Mouse (Mus musculus): ENCODE results near the gene Ctnnbip1. TPM values are rescaled to one million over a fixed set of nuclear protein-coding genes. Genes with fewer than 3 reads are reported as not detected.

The Ctnnbip1 gene
- total and polyA plus RNA-seq, 3 experiments: 25.0 to 27.3 (median 25.5) TPM

DNA sequence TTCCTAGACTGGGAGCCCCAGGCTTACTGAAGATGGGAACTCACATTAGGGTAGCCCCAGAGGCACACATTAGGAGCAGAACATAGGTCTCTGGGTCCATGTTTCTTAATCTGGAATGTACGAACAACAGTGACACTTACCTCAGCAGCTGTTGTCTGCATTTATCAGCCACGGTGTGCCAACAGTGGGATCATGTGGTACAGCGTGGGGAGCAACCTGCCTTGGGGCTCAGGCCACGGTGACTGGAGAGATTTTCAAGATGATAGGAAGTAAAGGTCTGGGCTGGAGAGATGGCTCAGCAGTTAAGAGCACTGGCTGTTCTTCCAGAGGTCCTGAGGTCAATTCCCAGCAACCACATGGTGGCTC is 52.4 kb downstream of the Ctnnbip1 start:
- intact Hi-C loops (cut with DNase I): no loop called here
- Histone ChIP-seq H3K27me3 (ENCODE audit: control insufficient read depth, insufficient read depth, low read length) (no peaks in the 10 kb centered on the region), H3K27ac (peak overlapping the region; percentile 90), H3K9ac (ENCODE audit: low read depth, low read length) (no peak overlapping the region), H3K4me1 (ENCODE audit: control insufficient read depth, insufficient read depth, low read length) (peaks cover 21% of the 10 kb centered on the region), H3K4me3 (no peak overlapping the region), H3K79me2 (replicated peaks; ENCODE audit: control insufficient read depth, insufficient read depth, low read length) (no peaks in the 10 kb centered on the region; the same call in 1 of the 2 replicates), H3K36me3 (ENCODE audit: control insufficient read depth, insufficient read depth, low read length) (no peaks in the 10 kb centered on the region)
- 56% methylated on average over 4 of the region's 4 CpGs for WGBS
- TF ChIP-seq POLR2A (IDR thresholded peaks at IDR 0.05; ENCODE audit: insufficient read depth, low read depth, low read length) (no peak), EP300 (IDR thresholded peaks at IDR 0.05; ENCODE audit: insufficient read depth, low read depth, low read length) (no peak), CTCF (IDR thresholded peaks at IDR 0.05) (no peak)
- DNase-seq: no peak

DNA sequence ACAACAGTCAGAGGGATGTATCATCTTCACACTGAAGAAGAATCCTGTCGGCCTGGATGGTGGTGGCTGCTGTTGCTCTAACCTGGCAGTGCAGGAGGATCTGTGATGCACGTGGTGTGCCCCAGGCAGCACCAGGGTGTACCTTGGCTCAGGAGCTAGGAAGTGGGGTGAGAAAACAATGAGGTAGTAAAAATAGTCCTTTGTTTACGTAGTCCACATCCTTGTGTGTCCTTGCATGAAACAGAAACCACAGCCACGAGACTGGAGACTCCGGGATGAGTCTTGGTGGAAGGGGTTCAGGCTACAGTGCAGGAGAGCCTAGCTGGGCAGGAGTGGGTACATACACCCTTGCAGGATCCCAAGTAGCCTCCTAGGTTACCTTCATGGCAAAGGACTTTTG is 53.2 kb downstream of the Ctnnbip1 start:
- Histone ChIP-seq H3K9ac (ENCODE audit: low read depth, low read length) (no peak overlapping the region), H3K27ac (peak overlapping the region; percentile 90), H3K4me1 (ENCODE audit: control insufficient read depth, insufficient read depth, low read length) (peaks cover 21% of the 10 kb centered on the region), H3K4me3 (peak overlapping the region; percentile 11; the same call in 1 of the 2 replicates), H3K79me2 (replicated peaks; ENCODE audit: control insufficient read depth, insufficient read depth, low read length) (no peaks in the 10 kb centered on the region), H3K36me3 (ENCODE audit: control insufficient read depth, insufficient read depth, low read length) (no peaks in the 10 kb centered on the region), H3K27me3 (ENCODE audit: control insufficient read depth, insufficient read depth, low read length) (no peaks in the 10 kb centered on the region)
- TF ChIP-seq CTCF (IDR thresholded peaks at IDR 0.05): no peak
- TF ChIP-seq EP300 (IDR thresholded peaks at IDR 0.05; ENCODE audit: insufficient read depth, low read depth, low read length): peak; percentile 54; the same call in 1 of the 2 replicates
- 42% methylated on average over 5 of the region's 5 CpGs for WGBS
- intact Hi-C loops (cut with DNase I): no loop called here
- DNase-seq: peak; percentile 43 to 51

DNA sequence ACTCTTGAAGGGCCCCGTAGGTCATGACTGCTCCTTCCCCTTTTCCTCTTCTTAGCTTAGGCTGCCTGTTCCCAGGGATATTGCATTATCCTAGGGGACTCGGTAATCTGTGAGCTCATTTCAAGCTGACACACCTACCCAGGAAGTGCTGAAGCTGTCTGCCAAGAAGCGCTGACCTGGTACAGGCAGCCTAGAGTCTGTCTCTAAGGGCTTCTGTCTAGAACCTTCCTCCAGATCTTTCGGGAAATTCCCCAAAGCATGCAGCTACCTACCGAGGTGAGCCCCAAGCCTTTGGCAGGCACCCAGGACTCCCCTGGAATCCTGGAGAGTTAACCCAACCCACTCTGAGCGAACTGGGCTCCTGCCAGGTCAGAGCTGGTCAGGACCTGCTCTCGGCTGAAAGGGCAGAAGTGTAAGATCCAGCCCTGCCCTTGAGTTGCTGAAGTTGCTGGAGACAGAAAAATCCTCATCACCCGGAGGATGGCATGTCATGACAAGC is 53.7 kb downstream of the Ctnnbip1 start:
- Histone ChIP-seq H3K36me3 (ENCODE audit: control insufficient read depth, insufficient read depth, low read length) (no peaks in the 10 kb centered on the region), H3K4me1 (ENCODE audit: control insufficient read depth, insufficient read depth, low read length) (peaks cover 21% of the 10 kb centered on the region), H3K79me2 (replicated peaks; ENCODE audit: control insufficient read depth, insufficient read depth, low read length) (no peaks in the 10 kb centered on the region), H3K4me3 (peak overlapping the region; percentile 11; the same call in 1 of the 2 replicates), H3K9ac (ENCODE audit: low read depth, low read length) (peak overlapping the region; percentile 59), H3K27ac (peak overlapping the region; percentile 90), H3K27me3 (ENCODE audit: control insufficient read depth, insufficient read depth, low read length) (no peaks in the 10 kb centered on the region)
- WGBS: 32% methylated on average over 8 of the region's 8 CpGs
- intact Hi-C loops (cut with DNase I): no loop called here
- DNase-seq: peak; percentile 65 to 70
- TF ChIP-seq CTCF (IDR thresholded peaks at IDR 0.05) (no peak), EP300 (IDR thresholded peaks at IDR 0.05; ENCODE audit: insufficient read depth, low read depth, low read length) (0 out of 2 replicates have a peak, but pooled peaks have one; percentile 13), POLR2A (IDR thresholded peaks at IDR 0.05; ENCODE audit: insufficient read depth, low read depth, low read length) (no peak)

DNA sequence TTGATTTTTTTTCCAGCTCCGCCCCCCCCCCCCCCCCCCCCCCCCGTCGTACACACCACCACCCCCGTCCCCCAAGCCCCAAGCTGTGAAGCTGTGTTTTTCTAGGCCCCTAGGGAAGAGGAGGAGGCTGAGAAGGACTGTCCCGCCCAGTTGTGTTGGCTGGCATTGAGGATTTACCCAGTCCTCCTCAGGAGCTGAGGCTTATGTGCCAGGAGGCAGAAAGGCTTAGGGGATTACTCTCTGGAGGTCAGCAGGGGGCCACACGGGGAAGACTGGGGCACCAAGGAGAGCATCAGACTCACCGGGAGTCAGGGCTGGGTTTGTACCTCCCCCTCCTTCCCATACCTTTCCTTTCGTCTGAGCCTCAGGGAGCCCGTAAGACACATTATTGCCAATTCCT is 54.4 kb downstream of the Ctnnbip1 start:
- no peak for DNase-seq
- Histone ChIP-seq H3K79me2 (replicated peaks; ENCODE audit: control insufficient read depth, insufficient read depth, low read length) (no peaks in the 10 kb centered on the region), H3K9ac (ENCODE audit: low read depth, low read length) (no peak overlapping the region), H3K36me3 (ENCODE audit: control insufficient read depth, insufficient read depth, low read length) (no peaks in the 10 kb centered on the region), H3K27me3 (ENCODE audit: control insufficient read depth, insufficient read depth, low read length) (no peaks in the 10 kb centered on the region), H3K27ac (peak overlapping the region; percentile 41; the same call in 1 of the 2 replicates), H3K4me3 (no peak overlapping the region), H3K4me1 (ENCODE audit: control insufficient read depth, insufficient read depth, low read length) (peaks cover 21% of the 10 kb centered on the region)
- intact Hi-C loops (cut with DNase I): no loop called here
- TF ChIP-seq CTCF (IDR thresholded peaks at IDR 0.05): no peak
- TF ChIP-seq EP300 (IDR thresholded peaks at IDR 0.05; ENCODE audit: insufficient read depth, low read depth, low read length): no peak
- TF ChIP-seq POLR2A (IDR thresholded peaks at IDR 0.05; ENCODE audit: insufficient read depth, low read depth, low read length): no peak
- WGBS: 34% methylated on average over 7 of the region's 9 CpGs

DNA sequence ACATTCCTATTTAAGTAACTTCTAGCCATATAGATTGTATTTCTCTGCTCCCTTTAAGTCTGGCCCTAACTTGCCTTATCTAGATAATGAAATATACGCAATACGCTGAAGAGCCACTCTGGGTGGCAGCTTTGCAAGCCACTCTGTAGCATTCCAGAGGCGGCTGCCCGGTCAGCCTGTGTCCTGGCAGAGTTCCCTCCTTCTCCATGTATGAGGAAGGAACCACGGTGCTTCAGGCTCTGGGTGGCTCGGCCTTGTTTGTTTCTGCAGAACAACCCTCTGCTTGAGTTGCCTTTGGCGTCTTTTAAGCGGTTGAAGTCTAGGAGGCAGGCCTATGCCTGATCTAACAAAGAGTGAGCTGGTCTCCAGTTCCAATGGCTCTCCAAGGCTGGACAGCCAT is 54.8 kb downstream of the Ctnnbip1 start:
- 55% methylated on average over 8 of the region's 8 CpGs for WGBS
- H3K27ac ChIP-seq: peak overlapping the region; percentile 41; the same call in 1 of the 2 replicates
- TF ChIP-seq CTCF (IDR thresholded peaks at IDR 0.05): no peak
- no peak for TF ChIP-seq EP300 (IDR thresholded peaks at IDR 0.05; ENCODE audit: insufficient read depth, low read depth, low read length)
- TF ChIP-seq POLR2A (IDR thresholded peaks at IDR 0.05; ENCODE audit: insufficient read depth, low read depth, low read length): no peak
- DNase-seq: peak in 1 of 2 experiments; percentile 35
- H3K4me3 ChIP-seq: no peak overlapping the region
- H3K9ac ChIP-seq (ENCODE audit: low read depth, low read length): no peak overlapping the region
- peaks cover 21% of the 10 kb centered on the region for H3K4me1 ChIP-seq (ENCODE audit: control insufficient read depth, insufficient read depth, low read length)
- no peaks in the 10 kb centered on the region for H3K36me3 ChIP-seq (ENCODE audit: control insufficient read depth, insufficient read depth, low read length)
- H3K27me3 ChIP-seq (ENCODE audit: control insufficient read depth, insufficient read depth, low read length): no peaks in the 10 kb centered on the region
- H3K79me2 ChIP-seq (replicated peaks; ENCODE audit: control insufficient read depth, insufficient read depth, low read length): no peaks in the 10 kb centered on the region
- intact Hi-C loops (cut with DNase I): no loop called here

DNA sequence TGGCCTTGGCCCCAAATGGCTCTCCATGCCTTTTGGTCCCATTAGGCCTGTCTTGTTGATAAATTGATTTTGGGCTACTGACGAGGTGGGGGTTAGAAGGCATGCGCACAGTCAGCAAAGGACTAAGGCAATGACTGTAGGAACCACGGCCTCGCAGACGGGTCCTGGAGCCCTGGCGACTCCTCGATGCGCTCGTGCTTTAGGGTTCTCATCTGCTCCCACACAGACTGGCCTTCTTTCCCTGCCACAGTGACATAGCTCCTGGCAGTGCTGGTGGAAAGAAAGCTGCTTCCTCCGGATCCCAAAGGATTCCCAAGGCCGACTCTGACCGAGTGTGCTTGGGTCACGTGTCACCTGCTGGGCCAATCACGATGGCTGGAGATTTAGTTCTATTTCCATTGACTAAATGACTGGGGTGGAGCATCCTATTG is 56.4 kb downstream of the Ctnnbip1 start:
- no peak overlapping the region for H3K9ac ChIP-seq (ENCODE audit: low read depth, low read length)
- H3K36me3 ChIP-seq (ENCODE audit: control insufficient read depth, insufficient read depth, low read length): no peaks in the 10 kb centered on the region
- 63% methylated on average over 14 of the region's 14 CpGs for WGBS
- H3K4me3 ChIP-seq: no peak overlapping the region
- TF ChIP-seq EP300 (IDR thresholded peaks at IDR 0.05; ENCODE audit: insufficient read depth, low read depth, low read length) (no peak), POLR2A (IDR thresholded peaks at IDR 0.05; ENCODE audit: insufficient read depth, low read depth, low read length) (no peak), CTCF (IDR thresholded peaks at IDR 0.05) (no peak)
- peak; percentile 68 to 72 for DNase-seq
- peak overlapping the region; percentile 57; the same call in 1 of the 2 replicates for H3K27ac ChIP-seq
- peaks cover 21% of the 10 kb centered on the region for H3K4me1 ChIP-seq (ENCODE audit: control insufficient read depth, insufficient read depth, low read length)
- H3K27me3 ChIP-seq (ENCODE audit: control insufficient read depth, insufficient read depth, low read length): no peaks in the 10 kb centered on the region
- intact Hi-C loops (cut with DNase I): no loop called here
- no peaks in the 10 kb centered on the region for H3K79me2 ChIP-seq (replicated peaks; ENCODE audit: control insufficient read depth, insufficient read depth, low read length)

Data from heart, adult 2 months (tissue).